Mouse (Mus musculus) limb, embryonic 10.5 days (tissue): ENCODE measurements around the gene Serf2. TPM values are rescaled to one million over a fixed set of nuclear protein-coding genes. Genes with fewer than 3 reads are reported as not detected.
A peak's percentile ranks its signal among the peaks of the same experiment; 100 is the strongest.
"Not testable (repeated sequence)": the region's sequence is repeated elsewhere in the genome, so short reads cannot be mapped to it uniquely, and the experiment has no call there.

Experiments used
- DNase-seq: peaks from one replicate; pipeline ENCODE4 v3.0.0-alpha.2; 2017; ENCODE audit warnings: low spot score
- H3K27ac ChIP-seq: fragments of 300-500 bp; sonication (generic); 2 replicates; pipeline ENCODE4 v1.5.1; 2016; ENCODE audit warnings: mild to moderate bottlenecking
- H3K27me3 ChIP-seq: fragments of 300-500 bp; sonication (generic); 2 replicates; pipeline ENCODE4 v1.6.1; 2016; ENCODE audit warnings: low read depth, mild to moderate bottlenecking; ENCODE audit not compliant: poor library complexity, severe bottlenecking
- H3K36me3 ChIP-seq: fragments of 300-500 bp; sonication (generic); 2 replicates; pipeline ENCODE4 v1.6.1; 2016; ENCODE audit warnings: mild to moderate bottlenecking, moderate library complexity
- H3K4me1 ChIP-seq: fragments of 300-500 bp; sonication (generic); 2 replicates; pipeline ENCODE4 v1.6.1; 2016
- H3K4me3 ChIP-seq: fragments of 300-500 bp; sonication (generic); 2 replicates; pipeline ENCODE4 v1.5.1; 2016; ENCODE audit warnings: mild to moderate bottlenecking, moderate library complexity
- H3K9me3 ChIP-seq: fragments of 300-500 bp; sonication (generic); replicated peaks from 2 replicates; pipeline ENCODE4 v1.6.1; 2016; ENCODE audit warnings: mild to moderate bottlenecking
- WGBS: fragments of 180-500 bp; shearing (Covaris S2); methylation state at CpG from one replicate; pipeline ENCODE4 v1.1.7; 2016; 5-methylcytosine and 5-hydroxymethylcytosine counted together
- microRNA-seq: library from miRNA; unstranded; fragments of <30 nt; microRNA quantifications from one replicate; pipeline ENCODE4, GENCODE M21; 2017
- polyA plus RNA-seq: library from polyadenylated mRNA; unstranded; fragments of >200 nt; fragmentation: Nextera tagmentation; extraction: Ambion mirVana; gene quantifications from 2 replicates; pipeline ENCODE4 v1.2.1, GENCODE M21; 2016

Gene Serf2
- polyA plus RNA-seq, 1 experiment from 2014 or later: 472 TPM

GRCm38 (mm10) chr2:121480498-121480897 is 31.5 kb downstream of the Serf2 start:
- H3K4me3 ChIP-seq: no peak overlapping the region
- H3K36me3 ChIP-seq: no peaks in the 10 kb centered on the region
- H3K4me1 ChIP-seq: peaks cover 5% of the 10 kb centered on the region
- 63% methylated on average over 3 of the region's 3 CpGs for WGBS
- H3K9me3 ChIP-seq: no peaks in the 10 kb centered on the region
- no peak overlapping the region for H3K27ac ChIP-seq
- peak; percentile 31 for DNase-seq
- no peaks in the 10 kb centered on the region for H3K27me3 ChIP-seq

GRCm38 (mm10) chr2:121480916-121481315 is 31.9 kb downstream of the Serf2 start:
- H3K27me3 ChIP-seq: not testable (repeated sequence)

GRCm38 (mm10) chr2:121483576-121483975 is 34.6 kb downstream of the Serf2 start:
- 74% methylated on average over 8 of the region's 8 CpGs for WGBS
- Histone ChIP-seq H3K27me3 (no peaks in the 10 kb centered on the region), H3K27ac (no peak overlapping the region), H3K9me3 (no peaks in the 10 kb centered on the region), H3K4me3 (no peak overlapping the region), H3K4me1 (peaks cover 5% of the 10 kb centered on the region; the same call in 1 of the 2 replicates), H3K36me3 (no peaks in the 10 kb centered on the region)
- peak; percentile 20 for DNase-seq

More at GRCm38 (mm10) chr2:121480916-121481315, 31.9 kb downstream of the Serf2 start:
- not testable (repeated sequence) for H3K4me3 ChIP-seq, H3K36me3 ChIP-seq, H3K27ac ChIP-seq, H3K4me1 ChIP-seq, H3K9me3 ChIP-seq
- WGBS: 84% methylated on average over 13 of the region's 13 CpGs
- DNase-seq: peak; percentile 19

GRCm38 (mm10) chr2:121484403-121484802 is 35.4 kb downstream of the Serf2 start:
- H3K27me3 ChIP-seq, DNase-seq, H3K36me3 ChIP-seq, H3K27ac ChIP-seq, H3K9me3 ChIP-seq, H3K4me1 ChIP-seq, H3K4me3 ChIP-seq: not testable (repeated sequence)
- WGBS: 79% methylated on average over 2 of the region's 2 CpGs

GRCm38 (mm10) chr2:121501550-121501949 is 52.6 kb downstream of the Serf2 start:
- not testable (repeated sequence) for H3K27ac ChIP-seq, H3K27me3 ChIP-seq, H3K4me1 ChIP-seq, H3K9me3 ChIP-seq, H3K4me3 ChIP-seq, DNase-seq
- 86% methylated on average over 2 of the region's 6 CpGs for WGBS
- H3K36me3 ChIP-seq: peaks cover 20% of the 10 kb centered on the region

- WGBS: 5% methylated on average over 42 of the region's 42 CpGs
- H3K4me1 ChIP-seq: peaks cover 18% of the 10 kb centered on the region
Observed at GRCm38 (mm10) chr2:121505942-121506882, 57.2 kb downstream of the Serf2 start, which contains the start of the genes Mfap1a and Wdr76. Gene Mfap1a, minus strand, starts transcription at chr2:121506665. Gene Wdr76, plus strand, starts transcription at chr2:121506723.

GRCm38 (mm10) chr2:121507173-121507950 is 58.4 kb downstream of the Serf2 start:
- H3K4me1 ChIP-seq: peaks cover 18% of the 10 kb centered on the region
- H3K9me3 ChIP-seq: no peaks in the 10 kb centered on the region
- H3K36me3 ChIP-seq: peaks cover 50% of the 10 kb centered on the region
- H3K27me3 ChIP-seq: no peaks in the 10 kb centered on the region
- peak overlapping the region; percentile 76 for H3K27ac ChIP-seq
- DNase-seq: no peak
- WGBS: 36% methylated on average over 12 of the region's 12 CpGs
- peak overlapping the region; percentile 61 for H3K4me3 ChIP-seq

More at GRCm38 (mm10) chr2:121505942-121506882, 57.2 kb downstream of the Serf2 start, which contains the start of the genes Mfap1a and Wdr76:
- H3K9me3 ChIP-seq, H3K27me3 ChIP-seq: not testable (repeated sequence)
- Histone ChIP-seq H3K4me3 (peak within 1 kb of the TSS; percentile 61), H3K27ac (peak within 1 kb of the TSS; percentile 76), H3K36me3 (peaks cover 40% of the 10 kb centered on the region)
- DNase-seq: peak; percentile 89

Small RNA genes within 50 kb of the gene (microRNA-seq; reads per million reads assigned to microRNA genes)
- gene Gm22953: not detected

Other genes with a start within 250 kb of the Serf2 start
- 116 and 135 TPM in 2 replicates for gene Trp53bp1, start 177.8 kb upstream of the Serf2 start, polyA plus RNA-seq
- 1.5 and 2.0 TPM in 2 replicates for gene Map1a, start 159.6 kb upstream of the Serf2 start, polyA plus RNA-seq
- 7.5 and 8.9 TPM in 2 replicates for gene Ppip5k1, start 93.8 kb upstream of the Serf2 start, polyA plus RNA-seq
- gene Ckmt1, start 91.5 kb upstream of the Serf2 start, polyA plus RNA-seq: 0.59 and 1.5 TPM in 2 replicates
- gene Strc, start 62.0 kb upstream of the Serf2 start, polyA plus RNA-seq: not detected in 2 replicates
- gene Pdia3, start 35.4 kb upstream of the Serf2 start, polyA plus RNA-seq: 603 and 646 TPM in 2 replicates
- 2.3 and 2.9 TPM in 2 replicates for gene Catsper2, start 35.4 kb upstream of the Serf2 start, polyA plus RNA-seq
- gene Ell3, start 4.9 kb upstream of the Serf2 start, polyA plus RNA-seq: 6.4 and 8.1 TPM in 2 replicates
- gene Hypk, start 4.1 kb downstream of the Serf2 start, polyA plus RNA-seq: 172 and 201 TPM in 2 replicates
- gene Serinc4, start 7.6 kb downstream of the Serf2 start, polyA plus RNA-seq: 0.10 TPM in 1 of 2 replicates, not detected in the other
- gene Mfap1b, start 24.9 kb downstream of the Serf2 start, polyA plus RNA-seq: 44.5 and 54.5 TPM in 2 replicates
- gene Mfap1a, start 57.5 kb downstream of the Serf2 start, polyA plus RNA-seq: 24.3 and 29.7 TPM in 2 replicates
- gene Wdr76, start 57.5 kb downstream of the Serf2 start, polyA plus RNA-seq: 9.1 and 10.3 TPM in 2 replicates